In the genomic region with DNA sequence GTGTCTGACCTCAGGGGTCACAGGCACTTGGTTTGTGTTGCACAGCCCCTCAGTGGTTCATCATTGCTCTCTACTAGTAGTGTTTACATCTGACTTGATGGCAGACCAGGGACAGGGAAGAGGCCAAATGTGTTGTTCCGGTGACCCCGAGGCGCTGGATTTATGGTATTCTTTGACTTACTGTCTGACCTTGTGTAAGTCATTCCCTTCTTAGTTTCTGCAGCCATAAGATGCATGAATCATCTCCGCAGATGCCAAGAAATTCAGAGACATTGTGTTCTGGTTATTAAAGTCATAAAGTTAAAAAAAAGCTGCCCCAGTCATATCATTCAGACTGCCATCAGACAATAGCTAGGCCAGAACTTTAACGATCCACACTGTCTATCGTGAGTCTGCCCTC, we compare ENCODE assay signal across 18 mouse cellular contexts. TPM values are rescaled to one million over a fixed set of nuclear protein-coding genes. Genes with fewer than 3 reads are reported as not detected.
DNase-seq lines count a peak whose midpoint lies in the region; TF ChIP-seq lines count a peak whose summit lies in the region.
"Had no signal": no experiment of that assay in that cellular context is flagged by ENCODE, and none has a peak within 500 bp of the region (broad histone marks: within the 10 kb centered on the region; RNA-seq: fewer than 3 reads in every experiment).

No protein-coding gene starts in this region.

- TF ChIP-seq CTCF in kidney, adult 2 months (conservative IDR thresholded peaks at IDR 0.05; ENCODE audit: insufficient read depth, insufficient read length, low read depth, low read length), result no peak
- no peak for TF ChIP-seq CTCF in thymus, adult 2 months (IDR thresholded peaks at IDR 0.05; ENCODE audit: borderline replicate concordance, control insufficient read depth, extremely low read depth, insufficient read depth, low read length, poor library complexity)

- no peaks in the 10 kb centered on the region for H3K36me3 ChIP-seq in kidney, adult 2 months (ENCODE audit: control insufficient read depth, insufficient read depth, low read length)
- H3K36me3 ChIP-seq in thymus, adult 2 months (ENCODE audit: control insufficient read depth, insufficient read depth, low read length), result no peaks in the 10 kb centered on the region
- H3K36me3 ChIP-seq: forebrain, embryonic 12.5 days; heart, embryonic 12.5 days; hindbrain, embryonic 10.5 days; intestine, embryonic 15.5 days; midbrain, embryonic 10.5 days had no signal

- no peaks in the 10 kb centered on the region for H3K4me1 ChIP-seq in kidney, adult 2 months (ENCODE audit: control insufficient read depth, insufficient read depth, low read length)
- peaks cover 33% of the 10 kb centered on the region for H3K4me1 ChIP-seq in thymus, adult 2 months (replicated peaks; ENCODE audit: control insufficient read depth, insufficient read depth, low read length)
- H3K4me1 ChIP-seq: forebrain, embryonic 12.5 days; hindbrain, embryonic 10.5 days; intestine, embryonic 15.5 days; midbrain, embryonic 10.5 days had no signal

- H3K4me3 ChIP-seq in kidney, adult 2 months (ENCODE audit: insufficient read depth, low read depth, low read length), result no peak overlapping the region
- H3K4me3 ChIP-seq in thymus, adult 2 months (ENCODE audit: control insufficient read depth, insufficient read depth, low read length), result no peak overlapping the region
- H3K4me3 ChIP-seq: forebrain, embryonic 12.5 days; heart, embryonic 12.5 days; hindbrain, embryonic 10.5 days; intestine, embryonic 15.5 days; layer of hippocampus, adult 2 months; midbrain, embryonic 10.5 days had no signal

- TF ChIP-seq POLR2A in kidney, adult 2 months (IDR thresholded peaks at IDR 0.05; ENCODE audit: low read depth, low read length), result no peak
- TF ChIP-seq POLR2A in thymus, adult 2 months (IDR thresholded peaks at IDR 0.05; ENCODE audit: control insufficient read depth, extremely low read depth, insufficient read depth, low read length, poor library complexity), result no peak

- H3K27ac ChIP-seq in kidney, adult 2 months (ENCODE audit: insufficient read depth, low read depth, low read length), result no peak overlapping the region
- H3K27ac ChIP-seq in thymus, adult 2 months (ENCODE audit: control insufficient read depth, insufficient read depth, low read length), result peak overlapping the region; percentile 35; the same call in 1 of the 2 replicates
- H3K27ac ChIP-seq: forebrain, embryonic 12.5 days; hindbrain, embryonic 10.5 days; intestine, embryonic 15.5 days; layer of hippocampus, adult 2 months; midbrain, embryonic 10.5 days; stomach, postnatal 0 days had no signal

- intact Hi-C loops in gastrocnemius, postnatal 14 days (cut with DNase I; ENCODE audit: low total_unique reads), result no loop called here

- H3K27me3 ChIP-seq in kidney, adult 2 months (replicated peaks; ENCODE audit: control insufficient read depth, insufficient read depth, low read length), result no peaks in the 10 kb centered on the region
- H3K27me3 ChIP-seq in thymus, adult 2 months (ENCODE audit: control insufficient read depth, insufficient read depth, low read length), result no peaks in the 10 kb centered on the region
- H3K27me3 ChIP-seq: forebrain, embryonic 12.5 days; heart, embryonic 12.5 days; intestine, embryonic 15.5 days had no signal

- 71% methylated on average over 6 of the region's 6 CpGs for WGBS in kidney, adult 2 months
- 97% methylated on average over 6 of the region's 6 CpGs for WGBS in thymus, adult 2 months

- peak; percentile 21 for DNase-seq in kidney, adult 2 months
- no peak for DNase-seq in kidney, adult 9 months
- no peak for DNase-seq in thymus, adult 2 months
- DNase-seq in thymus, postnatal 0 days (ENCODE audit: low spot score), result no peak
- DNase-seq in adrenal gland, postnatal 36 days, result peak; percentile 47 to 51
- DNase-seq in gastrocnemius, postnatal 14 days, result no peak
- no peak for DNase-seq in cerebellum, adult 18-20 months
- DNase-seq: cerebellum, adult 9-10 months; heart, postnatal 10 days; kidney, postnatal 10 days; thymus, postnatal 14 days had no signal

RNA-seq across cellular contexts. Expression of gene Lyst, which starts 27.6 kb away (rescaled TPM):
- polyA plus RNA-seq in kidney, adult 2 months (2012; rRNA removed), result 2.2 and 2.4 TPM in 2 replicates
- polyA plus RNA-seq in thymus, adult 2 months (2012; rRNA removed), result 28.2 and 31.1 TPM in 2 replicates
- 11.5 and 16.3 TPM in 2 replicates for polyA plus RNA-seq in thymus, postnatal 0 days (2015; fragmentation: Nextera tagmentation; extraction: Ambion mirVana)
- total RNA-seq in adrenal gland, postnatal 36 days (2021), result 10 to 100 TPM; 29.4 to 29.7 TPM
- total RNA-seq in gastrocnemius, postnatal 14 days (2021), result 1 to 10 TPM; 4.4 to 7.5 TPM

Comparison
In these comparisons a context has a peak if more than half of its experiments do, and no peak if none do; other contexts are left out.
1. DNase-seq: peak in kidney, adult 2 months (single experiment) and adrenal gland, postnatal 36 days (2 of 2); none in kidney, adult 9 months (single experiment), thymus, adult 2 months (single experiment), thymus, postnatal 0 days (single experiment), gastrocnemius, postnatal 14 days (single experiment) and cerebellum, adult 18-20 months (0 of 2).